Mouse (Mus musculus) MEL (cell line): ENCODE measurements at regions not wholly inside any gene's neighbourhood (a gene's known extent, or its start where the extent isn't known, plus 50 kb on each side); places are given as distances from the start of the nearest gene placed in this dataset.
"Not testable (repeated sequence)": the region's sequence is repeated elsewhere in the genome, so short reads cannot be mapped to it uniquely, and the experiment has no call there.

Source experiments
- CTCF ChIP-seq, 3 experiments: IDR thresholded peaks in 2 of 3; conservative IDR thresholded peaks in 1 of 3; 2 replicates each; pipeline ENCODE4 v1.5.1; 2011 to 2012; ENCODE audit warnings: low read length in 3 of 3, low read depth in 2 of 3, mild to moderate bottlenecking in 2 of 3, improper control_type of control experiment in 1 of 3, inconsistent platforms in 1 of 3, mixed read lengths in 1 of 3, moderate library complexity in 1 of 3; ENCODE audit not compliant: control insufficient read depth in 1 of 3, insufficient read depth in 1 of 3, poor library complexity in 1 of 3, severe bottlenecking in 1 of 3
- EP300 ChIP-seq, 2 experiments: IDR thresholded peaks; 2 replicates each; pipeline ENCODE4 v1.6.1; 2011; ENCODE audit warnings: improper control_type of control experiment in 2 of 2, low read length in 2 of 2, low read depth in 1 of 2, mild to moderate bottlenecking in 1 of 2
- MAZ ChIP-seq: IDR thresholded peaks from 2 replicates; pipeline ENCODE4 v1.6.1; 2012; ENCODE audit warnings: low read depth, mild to moderate bottlenecking, inconsistent platforms, low read length, improper control_type of control experiment
- MYC ChIP-seq: IDR thresholded peaks from 2 replicates; pipeline ENCODE4 v1.6.1; 2011; ENCODE audit warnings: low read depth, mild to moderate bottlenecking, low read length, improper control_type of control experiment, moderate library complexity
- POLR2AphosphoS2 ChIP-seq: IDR thresholded peaks from 2 replicates; pipeline ENCODE4 v1.6.1; 2011; ENCODE audit warnings: low read length, improper control_type of control experiment
- POLR2AphosphoS5 ChIP-seq: IDR thresholded peaks from 2 replicates; pipeline ENCODE4 v1.6.1; 2012; ENCODE audit warnings: low read depth, borderline replicate concordance, mild to moderate bottlenecking, inconsistent platforms, low read length, moderate library complexity, mixed read lengths
- USF1 ChIP-seq: IDR thresholded peaks from 2 replicates; pipeline ENCODE4 v1.6.1; 2014; ENCODE audit warnings: low read depth, mild to moderate bottlenecking, inconsistent platforms, low read length, improper control_type of control experiment, moderate library complexity
- USF2 ChIP-seq, 2 experiments: IDR thresholded peaks; 2 replicates each; pipeline ENCODE4 v1.6.1; 2011 to 2012; ENCODE audit warnings: improper control_type of control experiment in 2 of 2, low read length in 2 of 2, borderline replicate concordance in 1 of 2, inconsistent platforms in 1 of 2, low read depth in 1 of 2, mild to moderate bottlenecking in 1 of 2; ENCODE audit not compliant: insufficient read depth in 1 of 2

DNA sequence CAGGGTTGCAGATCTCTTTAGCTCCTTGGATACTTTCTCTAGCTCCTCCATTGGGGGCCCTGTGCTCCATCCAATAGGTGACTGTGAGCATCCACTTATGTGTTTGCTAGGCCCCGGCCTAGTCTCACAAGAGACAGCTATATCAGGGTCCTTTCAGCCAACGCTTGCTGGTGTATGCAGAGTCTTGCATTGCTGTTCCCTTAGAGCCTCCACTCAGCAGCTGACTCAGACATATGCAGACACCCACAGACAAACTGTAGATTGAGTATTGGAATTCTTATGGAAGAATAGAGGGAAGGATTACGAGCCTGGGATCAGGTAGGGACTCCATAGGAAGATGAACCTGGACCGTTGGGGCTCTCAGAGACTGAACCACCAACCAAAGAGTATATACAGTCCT, 624.8 kb upstream of the Nr2f1 start:
- not testable (repeated sequence) for TF ChIP-seq MAZ; USF2 (IDR thresholded peaks at IDR 0.05; ENCODE audit: borderline replicate concordance in 1 of 2, insufficient read depth in 1 of 2, low read depth in 1 of 2, low read length in 2 of 2); POLR2AphosphoS2; CTCF (IDR thresholded peaks at IDR 0.05 in 2 of 3, conservative IDR thresholded peaks at IDR 0.05 in 1 of 3; ENCODE audit: control insufficient read depth in 1 of 3, insufficient read depth in 1 of 3, low read depth in 2 of 3, low read length in 3 of 3, poor library complexity in 1 of 3, severe bottlenecking in 1 of 3); USF1; POLR2AphosphoS5; MYC; EP300 (IDR thresholded peaks at IDR 0.05; ENCODE audit: low read depth in 1 of 2, low read length in 2 of 2)
